Mouse (Mus musculus) MEL (cell line): ENCODE measurements around the gene Ap5s1. TPM values are rescaled to one million over a fixed set of nuclear protein-coding genes. Genes with fewer than 3 reads are reported as not detected.
A peak's percentile ranks its signal among the peaks of the same experiment; 100 is the strongest.

ENCODE experiments used
- DNase-seq: peaks from one replicate; pipeline ENCODE4 v3.0.0; 2011; ENCODE audit warnings: low read depth, low spot score
- H3K27ac ChIP-seq: 2 replicates; pipeline ENCODE4 v1.5.1; 2012; ENCODE audit warnings: low read depth, mild to moderate bottlenecking, control low read depth, low read length, moderate library complexity; ENCODE audit not compliant: control insufficient read depth
- H3K27me3 ChIP-seq, 2 experiments: fragments of 150-350 bp in 1 of 2; sonication (generic) in 1 of 2; 2 replicates each; pipeline ENCODE4 v1.6.1; 2012; ENCODE audit warnings: low read length in 2 of 2, mild to moderate bottlenecking in 2 of 2, improper control_type of control experiment in 1 of 2, moderate library complexity in 1 of 2; ENCODE audit not compliant: insufficient read depth in 2 of 2, control insufficient read depth in 1 of 2
- H3K36me3 ChIP-seq, 2 experiments: 2 replicates each; pipeline ENCODE4 v1.6.1; 2012 to 2014; ENCODE audit warnings: low read length in 2 of 2, improper control_type of control experiment in 1 of 2, inconsistent platforms in 1 of 2, mild to moderate bottlenecking in 1 of 2; ENCODE audit not compliant: insufficient read depth in 2 of 2, control insufficient read depth in 1 of 2
- H3K4me1 ChIP-seq, 2 experiments: fragments of 150-350 bp in 1 of 2; sonication (generic) in 1 of 2; 2 replicates each; pipeline ENCODE4 v1.6.1; 2012; ENCODE audit warnings: low read length in 2 of 2, improper control_type of control experiment in 1 of 2, mild to moderate bottlenecking in 1 of 2; ENCODE audit not compliant: insufficient read depth in 2 of 2, control insufficient read depth in 1 of 2
- H3K4me3 ChIP-seq, 2 experiments: fragments of 150-350 bp in 1 of 2; sonication (generic) in 1 of 2; 2 replicates each; pipeline ENCODE4 v1.5.1; 2012; ENCODE audit warnings: low read depth in 2 of 2, low read length in 2 of 2, mild to moderate bottlenecking in 2 of 2, moderate library complexity in 2 of 2, control low read depth in 1 of 2, improper control_type of control experiment in 1 of 2; ENCODE audit not compliant: control insufficient read depth in 1 of 2, insufficient read depth in 1 of 2
- H3K79me2 ChIP-seq: 2 replicates; pipeline ENCODE4 v1.6.1; 2012; ENCODE audit warnings: mild to moderate bottlenecking, low read length, moderate library complexity; ENCODE audit not compliant: control insufficient read depth, poor library complexity, insufficient read depth
- H3K9ac ChIP-seq: 2 replicates; pipeline ENCODE4 v1.6.1; 2012; ENCODE audit warnings: low read depth, mild to moderate bottlenecking, control low read depth, low read length, moderate library complexity; ENCODE audit not compliant: control insufficient read depth, poor library complexity, severe bottlenecking
- H3K9me3 ChIP-seq: fragments of 150-350 bp; sonication (generic); replicated peaks from 2 replicates; pipeline ENCODE4 v1.6.1; 2012; ENCODE audit warnings: mild to moderate bottlenecking, low read length, improper control_type of control experiment, moderate library complexity; ENCODE audit not compliant: insufficient read depth
- BHLHE40 ChIP-seq: IDR thresholded peaks from 2 replicates; pipeline ENCODE4 v1.6.1; 2012; ENCODE audit warnings: low read depth, mild to moderate bottlenecking, inconsistent platforms, low read length, improper control_type of control experiment, borderline replicate concordance
- CTCF ChIP-seq, 3 experiments: IDR thresholded peaks in 2 of 3; conservative IDR thresholded peaks in 1 of 3; 2 replicates each; pipeline ENCODE4 v1.5.1; 2011 to 2012; ENCODE audit warnings: low read length in 3 of 3, low read depth in 2 of 3, mild to moderate bottlenecking in 2 of 3, improper control_type of control experiment in 1 of 3, inconsistent platforms in 1 of 3, mixed read lengths in 1 of 3, moderate library complexity in 1 of 3; ENCODE audit not compliant: control insufficient read depth in 1 of 3, insufficient read depth in 1 of 3, poor library complexity in 1 of 3, severe bottlenecking in 1 of 3
- E2F4 ChIP-seq: IDR thresholded peaks from 2 replicates; pipeline ENCODE4 v1.6.1; 2011; ENCODE audit warnings: low read depth, low read length, improper control_type of control experiment, borderline replicate concordance
- EP300 ChIP-seq, 2 experiments: IDR thresholded peaks; 2 replicates each; pipeline ENCODE4 v1.6.1; 2011; ENCODE audit warnings: improper control_type of control experiment in 2 of 2, low read length in 2 of 2, low read depth in 1 of 2, mild to moderate bottlenecking in 1 of 2
- ETS1 ChIP-seq: IDR thresholded peaks from 2 replicates; pipeline ENCODE4 v1.6.1; 2012; ENCODE audit warnings: low read depth, mild to moderate bottlenecking, inconsistent platforms, low read length, improper control_type of control experiment, moderate library complexity
- GATA1 ChIP-seq: IDR thresholded peaks from 2 replicates; pipeline ENCODE4 v1.6.1; 2011; ENCODE audit warnings: low read depth, low read length, improper control_type of control experiment
- HCFC1 ChIP-seq: IDR thresholded peaks from 2 replicates; pipeline ENCODE4 v1.6.1; 2012; ENCODE audit warnings: low read depth, mild to moderate bottlenecking, inconsistent platforms, low read length, improper control_type of control experiment, moderate library complexity
- KAT2A ChIP-seq: conservative IDR thresholded peaks from 2 replicates; pipeline ENCODE4 v1.6.1; 2012; ENCODE audit warnings: low read depth, low read length, improper control_type of control experiment, inconsistent platforms
- MAFK ChIP-seq: IDR thresholded peaks from 2 replicates; pipeline ENCODE4 v1.6.1; 2011; ENCODE audit warnings: low read depth, mild to moderate bottlenecking, low read length, improper control_type of control experiment, borderline replicate concordance
- MAX ChIP-seq: IDR thresholded peaks from 2 replicates; pipeline ENCODE4 v1.6.1; 2011; ENCODE audit warnings: low read length, improper control_type of control experiment
- MAZ ChIP-seq: IDR thresholded peaks from 2 replicates; pipeline ENCODE4 v1.6.1; 2012; ENCODE audit warnings: low read depth, mild to moderate bottlenecking, inconsistent platforms, low read length, improper control_type of control experiment
- MEF2A ChIP-seq: IDR thresholded peaks from 2 replicates; pipeline ENCODE4 v1.6.1; 2014; ENCODE audit warnings: low read depth, mild to moderate bottlenecking, inconsistent platforms, low read length, improper control_type of control experiment; ENCODE audit not compliant: poor library complexity, insufficient replicate concordance, severe bottlenecking; ENCODE audit errors: extremely low read depth
- MXI1 ChIP-seq: IDR thresholded peaks from 2 replicates; pipeline ENCODE4 v1.6.1; 2011; ENCODE audit warnings: mild to moderate bottlenecking, low read depth, low read length, improper control_type of control experiment
- MYC ChIP-seq: IDR thresholded peaks from 2 replicates; pipeline ENCODE4 v1.6.1; 2011; ENCODE audit warnings: low read depth, mild to moderate bottlenecking, low read length, improper control_type of control experiment, moderate library complexity
- NELFE ChIP-seq: IDR thresholded peaks from 2 replicates; pipeline ENCODE4 v1.6.1; 2011; ENCODE audit warnings: low read depth, low read length, improper control_type of control experiment
- POLR2A ChIP-seq, 2 experiments: IDR thresholded peaks; 2 replicates each; pipeline ENCODE4 v1.6.1; 2011 to 2012; ENCODE audit warnings: low read length in 2 of 2, mild to moderate bottlenecking in 2 of 2, control low read depth in 1 of 2, improper control_type of control experiment in 1 of 2, low read depth in 1 of 2, moderate library complexity in 1 of 2; ENCODE audit not compliant: control insufficient read depth in 1 of 2, insufficient read depth in 1 of 2, poor library complexity in 1 of 2
- POLR2AphosphoS2 ChIP-seq: IDR thresholded peaks from 2 replicates; pipeline ENCODE4 v1.6.1; 2011; ENCODE audit warnings: low read length, improper control_type of control experiment
- RAD21 ChIP-seq: IDR thresholded peaks from 2 replicates; pipeline ENCODE4 v1.6.1; 2011; ENCODE audit warnings: mild to moderate bottlenecking, low read depth, low read length, improper control_type of control experiment
- RCOR1 ChIP-seq: IDR thresholded peaks from 2 replicates; pipeline ENCODE4 v1.6.1; 2012; ENCODE audit warnings: low read depth, mild to moderate bottlenecking, inconsistent platforms, low read length, improper control_type of control experiment
- SIN3A ChIP-seq: IDR thresholded peaks from 2 replicates; pipeline ENCODE4 v1.6.1; 2012; ENCODE audit warnings: low read length, improper control_type of control experiment, inconsistent platforms
- SMC3 ChIP-seq: IDR thresholded peaks from 2 replicates; pipeline ENCODE4 v1.6.1; 2011; ENCODE audit warnings: low read depth, low read length, improper control_type of control experiment
- TBP ChIP-seq: IDR thresholded peaks from 2 replicates; pipeline ENCODE4 v1.8.0; 2011; ENCODE audit warnings: low read depth, low read length, improper control_type of control experiment
- ZC3H11A ChIP-seq: IDR thresholded peaks from 2 replicates; pipeline ENCODE4 v1.6.1; 2012; ENCODE audit warnings: low read depth, mild to moderate bottlenecking, inconsistent platforms, low read length, improper control_type of control experiment
- ZNF384 ChIP-seq: IDR thresholded peaks from 2 replicates; pipeline ENCODE4 v1.6.1; 2012; ENCODE audit warnings: low read depth, mild to moderate bottlenecking, inconsistent platforms, low read length, improper control_type of control experiment
- polyA plus RNA-seq, 2 experiments: library from polyadenylated mRNA; stranded (reverse) in 1 of 2; unstranded in 1 of 2; fragments of >175 nt in 1 of 2; fragments of >200 nt in 1 of 2; gene quantifications; 2 replicates each; pipeline versions ENCODE4 v1.2.1 to v1.2.4; 2012; ENCODE audit warnings: low replicate concordance in 2 of 2, low read depth in 1 of 2; ENCODE audit not compliant: insufficient read length in 2 of 2, insufficient read depth in 1 of 2, missing spikeins in 1 of 2
- total RNA-seq: library from RNA; depleted of rRNA; stranded (reverse); fragments of 300-350 nt; gene quantifications from 2 replicates; pipeline ENCODE4 v1.2.3, GENCODE M21; 2012

The Ap5s1 gene
- total and polyA plus RNA-seq, 3 experiments = 9.6 to 12.7 TPM; not detected in 1

- TF ChIP-seq MAX (0 out of 2 replicates have a peak, but pooled peaks have one; percentile 19), RCOR1 (no peak), TBP (no peak; the same call in 1 of the 2 replicates), ZC3H11A (no peak), RAD21 (no peak), MAFK (no peak), SMC3 (no peak), MEF2A (no peak), MAZ (0 out of 2 replicates have a peak, but pooled peaks have one; percentile 5), HCFC1 (peak; percentile 26; the same call in 1 of the 2 replicates), POLR2A (IDR thresholded peaks at IDR 0.05; ENCODE audit: control insufficient read depth in 1 of 2, insufficient read depth in 1 of 2, low read depth in 1 of 2, low read length in 2 of 2, poor library complexity in 1 of 2) (peak in 1 of 2 experiments; percentile 46; a peak in 2 of 4 replicates), EP300 (IDR thresholded peaks at IDR 0.05; ENCODE audit: low read depth in 1 of 2, low read length in 2 of 2) (no peak), KAT2A (no peak), E2F4 (0 out of 2 replicates have a peak, but pooled peaks have one; percentile 12), ZNF384 (no peak), MXI1 (0 out of 2 replicates have a peak, but pooled peaks have one; percentile 35)
- Histone ChIP-seq H3K9me3 (no peaks in the 10 kb centered on the region), H3K4me1 (peaks cover 0 to 28% of the 10 kb centered on the region in 2 experiments; a peak in 2 of 4 replicates), H3K27me3 (no peaks in the 10 kb centered on the region), H3K36me3 (peaks cover 0 to 7% of the 10 kb centered on the region in 2 experiments; a peak in 2 of 4 replicates), H3K79me2 (peaks cover 16% of the 10 kb centered on the region), H3K9ac (peak overlapping the region; percentile 86), H3K4me3 (peak overlapping the region; percentile 88 to 91), H3K27ac (peak overlapping the region; percentile 38; the same call in 1 of the 2 replicates)
- peak; percentile 84 for DNase-seq
These were observed 27.5 kb upstream of the Ap5s1 start for GRCm38 (mm10) chr2:131179246-131179886.

GRCm38 (mm10) chr2:131179990-131180587 is 26.8 kb upstream of the Ap5s1 start, which contains the start of gene Cenpb:
TSS of gene Cenpb (minus strand) at chr2:131180067.
- peak; percentile 84 for DNase-seq
- Histone ChIP-seq H3K27me3 (no peaks in the 10 kb centered on the region), H3K79me2 (peaks cover 16% of the 10 kb centered on the region), H3K4me3 (peak within 1 kb of the TSS; percentile 88 to 91), H3K9ac (peak within 1 kb of the TSS; percentile 86), H3K9me3 (no peaks in the 10 kb centered on the region), H3K4me1 (peaks cover 0 to 25% of the 10 kb centered on the region in 2 experiments; a peak in 2 of 4 replicates), H3K27ac (peak within 1 kb of the TSS; percentile 38), H3K36me3 (peaks cover 0 to 7% of the 10 kb centered on the region in 2 experiments; a peak in 2 of 4 replicates)
- TF ChIP-seq POLR2A (IDR thresholded peaks at IDR 0.05; ENCODE audit: control insufficient read depth in 1 of 2, insufficient read depth in 1 of 2, low read depth in 1 of 2, low read length in 2 of 2, poor library complexity in 1 of 2) = peak; percentile 53 to 64
- 0 out of 2 replicates have a peak, but pooled peaks have one; percentile 7 for TF ChIP-seq GATA1
- TF ChIP-seq MYC = peak; percentile 61
- peak; percentile 62; the same call in 1 of the 2 replicates for TF ChIP-seq TBP
- peak; percentile 44 to 69 (median 57) for TF ChIP-seq CTCF (IDR thresholded peaks at IDR 0.05 in 2 of 3, conservative IDR thresholded peaks at IDR 0.05 in 1 of 3; ENCODE audit: control insufficient read depth in 1 of 3, insufficient read depth in 1 of 3, low read depth in 2 of 3, low read length in 3 of 3, poor library complexity in 1 of 3, severe bottlenecking in 1 of 3)
- 0 out of 2 replicates have a peak, but pooled peaks have one; percentile 6 for TF ChIP-seq ETS1
- no peak for TF ChIP-seq BHLHE40
- TF ChIP-seq ZC3H11A = no peak; the same call in none of the 2 replicates
- TF ChIP-seq ZNF384 = no peak
- TF ChIP-seq HCFC1 = peak; percentile 12; the same call in 1 of the 2 replicates
- TF ChIP-seq RAD21 = peak; percentile 22
- TF ChIP-seq EP300 (IDR thresholded peaks at IDR 0.05; ENCODE audit: low read depth in 1 of 2, low read length in 2 of 2) = no peak
- peak; percentile 47 for TF ChIP-seq SIN3A
- 0 out of 2 replicates have a peak, but pooled peaks have one; percentile 26 for TF ChIP-seq E2F4
- no peak for TF ChIP-seq POLR2AphosphoS2
- TF ChIP-seq NELFE = peak; percentile 45; the same call in 1 of the 2 replicates
- peak; percentile 64 for TF ChIP-seq SMC3
